Mouse (Mus musculus) mouse embryonic stem cell (cell line): ENCODE measurements around the gene Asgr2.
"Not testable (repeated sequence)": the region's sequence is repeated elsewhere in the genome, so short reads cannot be mapped to it uniquely, and the experiment has no call there.

ENCODE experiments used
- in situ Hi-C, 2 experiments: fragments of 300-500 bp; cut with MboI; formaldehyde crosslinking; loops; 1 replicate in 1 of 2; 3 replicates in 1 of 2; pipeline ENCODE4 v1.14.3; 2019 to 2020; ENCODE audit warnings: low sequenced_read_pairs in 2 of 2, low pct_unique_long_range_greater_than_20kb in 1 of 2, mixed read lengths in 1 of 2; ENCODE audit not compliant: unreplicated experiment in 1 of 2

Asgr2 gene

GRCm38 (mm10) chr11:70091986-70092783, at the start of gene Asgr2:
Asgr2 (plus strand) TSS chr11:70092644.
- in situ Hi-C loops = no loop called here

GRCm38 (mm10) chr11:70043665-70044064, 48.8 kb upstream of the Asgr2 start:
- in situ Hi-C loops = no loop called here

- in situ Hi-C loops = no loop called here
These were observed 47.0 kb upstream of the Asgr2 start for GRCm38 (mm10) chr11:70045435-70045834.

- in situ Hi-C loops = no loop called here
These were observed 43.1 kb upstream of the Asgr2 start for GRCm38 (mm10) chr11:70049366-70049765.

- in situ Hi-C loops = loop anchor here (5.0 to 10.0 kb wide), 2 partner anchors 57 to 125 kb away; no protein-coding TSS in a partner anchor
These were observed 42.6 kb upstream of the Asgr2 start for GRCm38 (mm10) chr11:70049816-70050215.

- in situ Hi-C loops = loop anchor here (5.0 to 10.0 kb wide), 2 partner anchors 54 to 122 kb away; no protein-coding TSS in a partner anchor
These were observed 39.3 kb upstream of the Asgr2 start for GRCm38 (mm10) chr11:70053156-70053555.

- in situ Hi-C loops = loop anchor here (5.0 to 10.0 kb wide), 2 partner anchors 53 to 121 kb away; no protein-coding TSS in a partner anchor
These were observed 38.4 kb upstream of the Asgr2 start, which contains the start of gene Asgr1 for GRCm38 (mm10) chr11:70053898-70054570. Asgr1 (plus strand) TSS chr11:70054085.

- in situ Hi-C loops = loop anchor here (10.0 kb wide), 1 partner anchor 119 kb away; no protein-coding TSS in a partner anchor
These were observed 36.7 kb upstream of the Asgr2 start for GRCm38 (mm10) chr11:70055618-70056214.

GRCm38 (mm10) chr11:70057805-70058204, 34.6 kb upstream of the Asgr2 start:
- in situ Hi-C loops = loop anchor here (10.0 kb wide), 1 partner anchor 117 kb away; no protein-coding TSS in a partner anchor

- in situ Hi-C loops = loop anchor here (10.0 kb wide), 1 partner anchor 115 kb away; no protein-coding TSS in a partner anchor
These were observed 32.5 kb upstream of the Asgr2 start for GRCm38 (mm10) chr11:70059930-70060329.

GRCm38 (mm10) chr11:70063053-70063452, 29.4 kb upstream of the Asgr2 start:
- in situ Hi-C loops = no loop called here

GRCm38 (mm10) chr11:70066701-70067100, 25.7 kb upstream of the Asgr2 start:
- in situ Hi-C loops = no loop called here

- in situ Hi-C loops = no loop called here
These were observed 24.2 kb upstream of the Asgr2 start for GRCm38 (mm10) chr11:70068245-70068644.

- in situ Hi-C loops = no loop called here
These were observed 22.4 kb upstream of the Asgr2 start for GRCm38 (mm10) chr11:70070057-70070456.

- in situ Hi-C loops = not testable (repeated sequence)
These were observed 21.8 kb upstream of the Asgr2 start for GRCm38 (mm10) chr11:70070603-70071002.

- in situ Hi-C loops = no loop called here
These were observed 17.9 kb upstream of the Asgr2 start for GRCm38 (mm10) chr11:70074379-70075071.

GRCm38 (mm10) chr11:70075581-70075980, 16.9 kb upstream of the Asgr2 start:
- in situ Hi-C loops = no loop called here

- in situ Hi-C loops = no loop called here
These were observed 15.0 kb upstream of the Asgr2 start for GRCm38 (mm10) chr11:70077441-70077840.
